Mouse (Mus musculus): ENCODE data around the gene Ldha. TPM values are rescaled to one million over a fixed set of nuclear protein-coding genes. Genes with fewer than 3 reads are reported as not detected.

Ldha gene
- polyA plus RNA-seq, 1 experiment from 2014 or later: 701 TPM

GRCm38 (mm10) chr7:46843576-46843975 lies 2.3 kb downstream of the Ldha start:
- Histone ChIP-seq H3K4me2 (ENCODE audit: low read length) (no peak overlapping the region), H3K9me3 (replicated peaks; ENCODE audit: control insufficient read depth, low read length, poor library complexity, severe bottlenecking) (no peaks in the 10 kb centered on the region), H3K9ac (ENCODE audit: low read depth, low read length) (no peak overlapping the region), H3K27me3 (ENCODE audit: control insufficient read depth, insufficient read depth, low read depth, low read length) (no peaks in the 10 kb centered on the region), H3K27ac (ENCODE audit: low read length) (no peak overlapping the region), H3K4me1 (ENCODE audit: control insufficient read depth, insufficient read depth, low read length) (peaks cover 13% of the 10 kb centered on the region), H3K36me3 (ENCODE audit: control insufficient read depth, insufficient read depth, low read length) (0 out of 2 replicates have a peak, but pooled peaks cover 2% of the 10 kb centered on the region), H3K4me3 (ENCODE audit: low read depth, low read length) (no peak overlapping the region)
- 90% methylated on average over 4 of the region's 4 CpGs for WGBS
- no peak for ATAC-seq

- Histone ChIP-seq H3K9me3 (replicated peaks; ENCODE audit: control insufficient read depth, low read length, poor library complexity, severe bottlenecking) (no peaks in the 10 kb centered on the region), H3K27me3 (ENCODE audit: control insufficient read depth, insufficient read depth, low read depth, low read length) (no peaks in the 10 kb centered on the region), H3K4me2 (ENCODE audit: low read length) (peak overlapping the region; percentile 58), H3K4me3 (ENCODE audit: low read depth, low read length) (peak overlapping the region; percentile 61), H3K27ac (ENCODE audit: low read length) (peak overlapping the region; percentile 83), H3K9ac (ENCODE audit: low read depth, low read length) (peak overlapping the region; percentile 74), H3K36me3 (ENCODE audit: control insufficient read depth, insufficient read depth, low read length) (peaks cover 11% of the 10 kb centered on the region; the same call in 1 of the 2 replicates), H3K4me1 (ENCODE audit: control insufficient read depth, insufficient read depth, low read length) (peaks cover 8% of the 10 kb centered on the region)
- ATAC-seq: peak; percentile 90
- WGBS: under 1% methylated on average over 50 of the region's 51 CpGs
Measured at GRCm38 (mm10) chr7:46845211-46845977, 4.1 kb downstream of the Ldha start.

- peaks cover 13% of the 10 kb centered on the region for H3K36me3 ChIP-seq (ENCODE audit: control insufficient read depth, insufficient read depth, low read length)
- peak overlapping the region; percentile 61 for H3K4me3 ChIP-seq (ENCODE audit: low read depth, low read length)
- peak overlapping the region; percentile 58 for H3K4me2 ChIP-seq (ENCODE audit: low read length)
- H3K27me3 ChIP-seq (ENCODE audit: control insufficient read depth, insufficient read depth, low read depth, low read length): no peaks in the 10 kb centered on the region
- under 1% methylated on average over 36 of the region's 36 CpGs for WGBS
- ATAC-seq: peak; percentile 59
- H3K4me1 ChIP-seq (ENCODE audit: control insufficient read depth, insufficient read depth, low read length): peaks cover 8% of the 10 kb centered on the region
- no peaks in the 10 kb centered on the region for H3K9me3 ChIP-seq (replicated peaks; ENCODE audit: control insufficient read depth, low read length, poor library complexity, severe bottlenecking)
- peak overlapping the region; percentile 74 for H3K9ac ChIP-seq (ENCODE audit: low read depth, low read length)
- H3K27ac ChIP-seq (ENCODE audit: low read length): peak overlapping the region; percentile 83
Measured at GRCm38 (mm10) chr7:46845978-46846485, 4.8 kb downstream of the Ldha start.

- WGBS: 2% methylated on average over 28 of the region's 28 CpGs
Measured at GRCm38 (mm10) chr7:46846486-46847244, 5.4 kb downstream of the Ldha start.

GRCm38 (mm10) chr7:46849287-46849686 lies 8.0 kb downstream of the Ldha start:
- Histone ChIP-seq H3K4me3 (ENCODE audit: low read depth, low read length) (no peak overlapping the region), H3K9ac (ENCODE audit: low read depth, low read length) (no peak overlapping the region), H3K27me3 (ENCODE audit: control insufficient read depth, insufficient read depth, low read depth, low read length) (no peaks in the 10 kb centered on the region), H3K4me2 (ENCODE audit: low read length) (no peak overlapping the region), H3K27ac (ENCODE audit: low read length) (no peak overlapping the region), H3K9me3 (replicated peaks; ENCODE audit: control insufficient read depth, low read length, poor library complexity, severe bottlenecking) (no peaks in the 10 kb centered on the region), H3K36me3 (ENCODE audit: control insufficient read depth, insufficient read depth, low read length) (peaks cover 26% of the 10 kb centered on the region), H3K4me1 (ENCODE audit: control insufficient read depth, insufficient read depth, low read length) (peaks cover 8% of the 10 kb centered on the region)
- ATAC-seq: no peak
- WGBS: 76% methylated on average over 5 of the region's 5 CpGs

More at GRCm38 (mm10) chr7:46846486-46847244, 5.4 kb downstream of the Ldha start:
- peak; percentile 53 for ATAC-seq
- Histone ChIP-seq H3K4me1 (ENCODE audit: control insufficient read depth, insufficient read depth, low read length) (peaks cover 8% of the 10 kb centered on the region), H3K4me3 (ENCODE audit: low read depth, low read length) (peak overlapping the region; percentile 61), H3K4me2 (ENCODE audit: low read length) (peak overlapping the region; percentile 58), H3K36me3 (ENCODE audit: control insufficient read depth, insufficient read depth, low read length) (peaks cover 18% of the 10 kb centered on the region), H3K27ac (ENCODE audit: low read length) (peak overlapping the region; percentile 83), H3K9me3 (replicated peaks; ENCODE audit: control insufficient read depth, low read length, poor library complexity, severe bottlenecking) (no peaks in the 10 kb centered on the region), H3K27me3 (ENCODE audit: control insufficient read depth, insufficient read depth, low read depth, low read length) (no peaks in the 10 kb centered on the region), H3K9ac (ENCODE audit: low read depth, low read length) (peak overlapping the region; percentile 74)

GRCm38 (mm10) chr7:46851026-46851425 lies 9.8 kb downstream of the Ldha start:
- Histone ChIP-seq H3K27me3 (ENCODE audit: control insufficient read depth, insufficient read depth, low read depth, low read length) (no peaks in the 10 kb centered on the region), H3K27ac (ENCODE audit: low read length) (no peak overlapping the region), H3K9ac (ENCODE audit: low read depth, low read length) (no peak overlapping the region), H3K4me2 (ENCODE audit: low read length) (no peak overlapping the region), H3K4me3 (ENCODE audit: low read depth, low read length) (no peak overlapping the region), H3K36me3 (ENCODE audit: control insufficient read depth, insufficient read depth, low read length) (peaks cover 28% of the 10 kb centered on the region), H3K4me1 (ENCODE audit: control insufficient read depth, insufficient read depth, low read length) (peaks cover 2% of the 10 kb centered on the region; the same call in 1 of the 2 replicates), H3K9me3 (replicated peaks; ENCODE audit: control insufficient read depth, low read length, poor library complexity, severe bottlenecking) (no peaks in the 10 kb centered on the region)
- no peak for ATAC-seq
- WGBS: 53% methylated on average over 7 of the region's 7 CpGs

- H3K9ac ChIP-seq (ENCODE audit: low read depth, low read length): no peak overlapping the region
- no peak overlapping the region for H3K4me3 ChIP-seq (ENCODE audit: low read depth, low read length)
- no peak overlapping the region for H3K27ac ChIP-seq (ENCODE audit: low read length)
- no peak overlapping the region for H3K4me2 ChIP-seq (ENCODE audit: low read length)
- no peaks in the 10 kb centered on the region for H3K9me3 ChIP-seq (replicated peaks; ENCODE audit: control insufficient read depth, low read length, poor library complexity, severe bottlenecking)
- H3K4me1 ChIP-seq (ENCODE audit: control insufficient read depth, insufficient read depth, low read length): no peaks in the 10 kb centered on the region
- WGBS: 79% methylated on average over 1 of the region's 1 CpGs
- H3K36me3 ChIP-seq (ENCODE audit: control insufficient read depth, insufficient read depth, low read length): peaks cover 28% of the 10 kb centered on the region
- H3K27me3 ChIP-seq (ENCODE audit: control insufficient read depth, insufficient read depth, low read depth, low read length): no peaks in the 10 kb centered on the region
- no peak for ATAC-seq
Measured at GRCm38 (mm10) chr7:46852666-46853065, 11.4 kb downstream of the Ldha start.

GRCm38 (mm10) chr7:46853365-46853764 lies 12.1 kb downstream of the Ldha start:
- WGBS: 91% methylated on average over 9 of the region's 9 CpGs
- Histone ChIP-seq H3K27ac (ENCODE audit: low read length) (no peak overlapping the region), H3K27me3 (ENCODE audit: control insufficient read depth, insufficient read depth, low read depth, low read length) (no peaks in the 10 kb centered on the region), H3K4me1 (ENCODE audit: control insufficient read depth, insufficient read depth, low read length) (no peaks in the 10 kb centered on the region), H3K4me2 (ENCODE audit: low read length) (no peak overlapping the region), H3K9me3 (replicated peaks; ENCODE audit: control insufficient read depth, low read length, poor library complexity, severe bottlenecking) (no peaks in the 10 kb centered on the region), H3K4me3 (ENCODE audit: low read depth, low read length) (no peak overlapping the region), H3K36me3 (ENCODE audit: control insufficient read depth, insufficient read depth, low read length) (peaks cover 27% of the 10 kb centered on the region), H3K9ac (ENCODE audit: low read depth, low read length) (no peak overlapping the region)
- ATAC-seq: no peak
